Mouse (Mus musculus): Measurements from ENCODE around the gene Olfr212.
"Not testable (repeated sequence)": the region's sequence is repeated elsewhere in the genome, so short reads cannot be mapped to it uniquely, and the experiment has no call there.

Olfr212 gene

DNA sequence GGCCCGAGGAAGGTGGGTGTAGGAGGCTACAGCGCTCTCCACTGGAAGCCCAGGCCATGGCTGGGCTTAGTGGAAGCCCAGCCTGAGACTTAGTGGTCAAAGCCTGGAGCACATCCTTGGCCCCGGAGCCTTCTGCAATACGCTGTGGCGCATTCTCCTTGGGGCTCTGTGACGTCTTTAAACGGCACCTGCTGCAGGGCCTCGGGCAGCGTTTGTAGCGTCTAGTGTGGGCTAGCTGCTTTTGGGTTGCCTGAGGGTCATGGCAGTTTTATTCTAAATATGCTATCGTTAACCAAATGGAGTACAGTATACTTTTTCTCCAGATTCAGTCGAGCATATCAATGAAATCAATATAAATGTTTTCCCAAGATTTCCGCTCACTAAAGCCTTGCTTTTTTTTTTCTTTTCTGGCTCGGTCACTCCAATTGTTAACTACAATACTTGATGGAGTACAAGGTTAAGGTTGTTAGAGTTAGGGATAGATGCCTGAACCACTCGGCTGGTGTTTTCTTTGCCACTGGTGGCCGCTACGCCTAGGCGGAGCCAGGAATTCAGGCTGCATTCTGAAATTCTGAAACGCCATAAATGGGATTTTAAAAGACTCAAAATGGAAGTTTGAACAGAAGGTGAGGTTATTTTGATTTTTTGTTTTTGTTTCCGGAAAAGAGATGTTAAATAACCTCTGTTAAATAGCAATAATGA, at the start of gene Olfr212:
Gene Olfr212 (plus strand): TSS at position 215 of the 702 bp plus-strand sequence.
- peak in 1 of 2 experiments; percentile 11 for DNase-seq

DNA sequence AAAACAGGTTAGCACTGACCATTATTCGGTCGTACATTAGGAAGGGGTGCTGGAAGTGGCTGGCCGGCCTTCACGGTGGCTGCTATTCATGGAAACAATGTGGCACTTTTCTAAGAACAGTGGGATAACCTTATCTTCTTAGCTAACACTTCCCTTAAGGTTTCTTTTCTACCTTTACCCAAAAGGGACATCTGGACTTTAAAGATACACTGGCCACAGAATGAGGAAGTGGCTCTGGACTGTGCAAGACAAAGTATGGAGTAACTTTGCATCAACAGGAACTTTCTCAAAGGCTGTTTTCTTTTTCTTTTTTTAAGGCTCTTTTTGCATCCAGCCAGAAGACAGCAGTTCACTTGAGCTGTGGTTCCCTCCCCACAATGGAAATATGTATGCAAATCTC, 47.6 kb upstream of the Olfr212 start:
- DNase-seq: no peak

DNA sequence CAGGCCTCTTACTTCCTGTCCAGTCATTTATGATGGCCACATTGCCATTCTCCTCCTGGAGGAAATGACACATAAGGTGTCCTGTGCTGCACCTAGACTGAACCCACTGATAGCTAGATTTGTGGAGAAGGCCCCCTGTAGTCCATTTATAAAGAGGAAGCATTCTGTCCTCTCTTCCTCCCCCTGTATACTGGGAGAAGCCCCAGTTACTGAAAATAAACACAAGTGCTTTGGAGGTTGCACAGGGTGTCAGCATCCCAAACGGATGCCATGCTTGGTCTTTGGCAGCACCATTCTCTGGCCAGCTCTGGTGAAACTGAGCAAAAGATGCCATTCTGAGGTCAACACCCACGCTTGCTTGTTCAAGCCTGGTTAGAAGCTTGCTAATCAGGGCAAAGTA, 47.1 kb upstream of the Olfr212 start:
- DNase-seq: no peak

DNA sequence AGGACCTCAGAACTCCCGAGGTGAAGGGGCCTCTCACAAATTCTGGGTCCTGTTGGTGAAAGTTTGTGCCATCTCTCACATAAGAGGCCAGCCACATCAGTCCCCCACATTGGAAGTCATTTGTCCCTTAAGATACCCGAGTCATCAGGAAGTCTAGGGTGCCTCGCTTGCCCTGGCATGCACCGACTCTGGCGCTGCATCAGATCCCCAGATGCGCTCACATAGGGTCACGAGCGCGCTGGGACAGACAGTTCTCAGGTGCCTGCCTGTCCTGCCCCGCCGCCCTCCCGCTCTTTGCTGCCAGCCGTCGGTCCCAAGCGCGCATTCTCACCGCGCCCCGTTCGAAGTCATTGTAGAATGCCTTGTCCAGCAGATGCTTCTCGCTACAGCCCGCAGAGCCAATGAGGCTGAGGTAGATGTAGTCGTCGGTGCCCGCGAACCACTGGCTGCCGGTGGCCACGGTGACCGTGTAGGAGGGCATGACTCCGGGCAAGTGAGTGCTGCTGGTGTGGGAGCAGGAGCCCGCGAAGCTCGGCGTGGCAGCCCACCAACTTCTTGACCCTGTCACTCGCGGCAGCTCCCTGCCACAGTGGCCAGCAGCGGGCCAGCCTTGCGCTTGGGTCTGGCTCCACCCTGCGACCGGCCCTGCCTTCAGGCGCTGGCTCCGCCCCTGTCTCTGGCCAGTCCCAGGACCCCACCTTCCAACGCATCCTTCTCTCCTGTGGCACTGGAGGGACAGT, 45.6 kb upstream of the Olfr212 start, which contains the start of gene Alox5:
Gene Alox5 (minus strand): TSS at position 635 of the 740 bp plus-strand sequence.
- DNase-seq: peak; percentile 11 to 36

DNA sequence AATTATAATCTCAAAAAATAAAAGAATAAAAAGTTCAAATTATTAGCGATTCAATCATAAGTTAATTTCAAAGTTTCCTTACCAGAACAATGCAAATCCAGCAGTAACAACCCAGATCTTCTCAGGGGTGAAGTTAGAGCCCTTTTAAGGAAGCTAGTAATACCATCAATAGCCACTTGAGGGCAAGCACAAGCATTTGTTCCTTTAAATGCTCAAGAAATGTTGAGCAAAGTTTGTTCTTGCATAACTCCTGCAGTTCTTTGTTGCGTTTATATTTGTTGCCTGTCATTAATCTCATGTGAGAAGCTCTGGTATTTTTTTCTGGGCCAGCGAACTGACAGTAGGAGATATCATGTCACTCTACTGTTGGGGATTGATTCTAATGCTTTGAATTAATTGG, 38.2 kb upstream of the Olfr212 start:
- no peak for DNase-seq

DNA sequence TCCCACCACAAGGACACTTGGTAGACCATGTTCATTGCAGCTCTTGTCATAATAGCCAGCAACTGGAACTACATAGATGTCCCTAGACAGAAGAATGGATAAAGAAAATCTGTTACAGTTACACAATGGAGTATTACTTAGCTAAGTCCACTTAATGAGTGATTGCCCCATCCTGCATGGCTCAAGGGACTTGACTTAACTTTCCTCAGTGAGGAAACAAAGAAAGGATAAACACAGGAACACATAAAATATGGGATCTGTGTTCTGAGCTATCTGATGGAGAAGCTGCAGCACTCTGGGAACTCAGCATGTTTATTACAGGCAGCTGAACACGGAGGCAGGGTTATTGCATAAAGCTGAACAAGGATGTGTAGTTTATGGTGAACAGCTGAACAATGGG, 21.2 kb upstream of the Olfr212 start:
- no peak for DNase-seq

DNA sequence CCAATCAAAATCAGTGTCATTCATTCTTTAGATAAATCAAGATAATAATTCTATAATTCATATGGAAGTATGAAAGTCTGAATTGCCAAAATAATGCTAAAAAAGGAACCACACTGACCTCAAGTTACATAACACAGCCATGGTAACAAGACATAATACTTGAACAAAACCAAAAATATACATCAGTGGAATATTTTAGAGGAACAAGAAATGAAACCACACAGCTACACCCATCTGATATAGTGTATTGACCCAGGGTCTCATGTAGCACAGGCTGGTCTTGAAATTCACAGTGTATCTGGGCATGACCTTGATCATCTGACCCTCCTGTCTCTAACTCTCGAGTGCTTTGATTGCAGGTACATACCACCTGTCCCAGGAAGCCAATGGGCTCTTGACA, 19.5 kb upstream of the Olfr212 start:
- DNase-seq: no peak

DNA sequence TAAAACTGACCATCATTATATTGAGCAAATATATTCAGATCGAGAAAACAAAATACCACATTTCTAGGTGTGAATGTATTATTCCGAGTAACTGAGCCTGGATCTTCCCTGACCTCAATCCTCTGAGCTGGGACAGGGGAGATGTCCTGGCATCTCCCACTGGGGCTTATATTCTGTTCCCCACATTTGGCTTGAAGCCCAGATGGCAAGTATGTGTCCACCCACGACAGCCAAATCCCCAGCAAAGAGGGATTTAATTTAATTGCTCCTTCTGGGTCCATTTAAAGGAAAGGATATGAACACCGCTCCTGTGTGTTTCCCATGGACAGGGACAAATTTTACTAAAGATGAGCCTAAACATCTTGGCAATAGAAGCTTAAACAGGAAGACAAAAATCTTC, 17.5 kb upstream of the Olfr212 start, which contains the start of gene Olfr211:
Gene Olfr211 (plus strand): TSS at position 301 of the 400 bp plus-strand sequence.
- peak in 1 of 2 experiments; percentile 23 for DNase-seq

DNA sequence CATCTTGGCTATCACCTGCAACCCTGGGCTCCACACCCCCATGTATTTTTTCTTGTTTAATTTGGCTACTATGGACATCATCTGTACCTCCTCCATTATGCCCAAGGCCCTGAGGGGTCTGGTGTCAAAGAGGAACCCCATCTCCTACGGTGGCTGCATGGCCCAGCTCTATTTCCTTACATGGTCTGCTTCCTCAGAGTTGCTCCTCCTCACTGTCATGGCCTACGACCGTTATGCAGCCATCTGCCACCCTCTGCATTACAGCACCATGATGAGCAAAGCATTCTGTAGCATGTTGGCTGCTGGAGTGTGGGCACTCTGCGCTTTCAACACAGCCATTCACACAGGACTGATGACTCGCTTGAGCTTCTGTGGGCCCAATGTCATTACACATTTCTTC, 12.6 kb upstream of the Olfr212 start:
- no peak for DNase-seq

DNA sequence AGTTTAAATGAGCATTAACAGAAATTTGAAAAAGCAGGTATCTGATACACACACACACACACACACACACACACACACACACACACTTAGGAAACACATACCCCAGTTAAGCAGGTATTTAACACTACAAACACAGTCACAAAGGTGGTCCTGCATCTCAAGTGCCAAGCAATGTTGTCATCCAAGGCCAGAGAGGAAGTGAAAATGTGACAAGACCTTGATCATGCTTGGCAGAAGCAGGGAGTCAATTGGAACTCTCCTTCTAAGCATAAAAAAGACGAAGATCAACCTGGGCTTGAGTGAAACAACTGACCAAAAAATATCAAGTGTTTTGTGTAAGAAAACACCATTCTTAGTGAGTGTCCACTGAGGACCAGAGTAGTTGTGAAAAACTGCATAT, 10.4 kb upstream of the Olfr212 start:
- DNase-seq: no peak

DNA sequence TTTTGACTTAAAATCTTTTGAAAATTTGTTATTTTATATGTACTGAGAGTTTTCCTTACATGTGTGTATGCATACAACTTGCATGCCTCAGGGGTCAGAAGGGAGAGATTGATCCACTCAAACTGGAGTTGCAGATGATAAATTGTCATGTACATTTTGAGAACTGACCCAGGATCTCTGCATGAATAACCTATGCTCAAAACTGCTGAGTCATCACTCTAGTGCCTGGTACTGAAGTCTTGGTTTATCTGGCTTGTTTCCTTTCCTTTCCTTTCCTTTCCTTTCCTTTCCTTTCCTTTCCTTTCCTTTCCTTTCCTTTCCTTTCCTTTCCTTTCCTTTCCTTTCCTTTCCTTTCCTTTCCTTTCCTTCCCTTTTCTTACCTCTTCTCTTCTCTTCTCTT, 8.5 kb downstream of the Olfr212 start:
- DNase-seq: no peak

DNA sequence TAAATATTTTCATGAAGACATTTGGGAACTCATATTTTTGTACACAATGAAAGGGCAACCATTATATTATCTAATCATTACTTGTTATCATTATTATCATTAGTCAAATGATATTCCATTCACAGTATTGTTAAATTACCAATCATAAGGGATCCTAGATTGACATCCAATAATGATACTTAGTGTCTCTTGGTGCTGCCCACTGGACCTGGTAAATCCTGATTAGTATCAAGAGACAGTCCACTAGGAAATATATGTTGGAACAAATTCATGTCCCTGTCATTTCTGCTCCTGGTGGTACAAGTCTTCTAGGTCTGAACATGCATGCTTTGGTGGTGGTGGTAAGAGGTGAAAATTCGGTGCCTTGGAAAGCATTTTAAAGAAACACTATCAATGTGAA, 31.8 kb downstream of the Olfr212 start, which contains the start of gene Olfr213:
Gene Olfr213 (plus strand): TSS at position 301 of the 400 bp plus-strand sequence.
- no peak for DNase-seq

DNA sequence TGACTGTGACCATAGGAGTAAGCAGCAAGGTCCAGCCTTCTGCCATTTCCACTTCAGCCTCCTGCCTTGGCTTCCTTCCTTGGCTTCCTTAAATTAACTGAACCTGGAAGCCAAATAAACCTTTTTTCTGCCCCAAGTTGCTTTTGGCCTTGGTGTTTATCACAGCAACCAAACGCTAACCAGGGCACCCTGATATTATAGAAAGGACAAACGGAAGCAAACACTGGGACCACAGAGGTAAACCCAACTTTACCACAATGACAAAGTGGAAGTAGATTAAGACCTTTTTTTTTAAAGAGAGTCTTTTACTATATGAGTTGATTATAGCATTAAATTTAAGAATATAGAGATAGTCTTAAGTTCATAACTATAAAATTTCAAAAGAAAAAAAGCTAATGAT, 36.2 kb downstream of the Olfr212 start:
- DNase-seq: no peak

DNA sequence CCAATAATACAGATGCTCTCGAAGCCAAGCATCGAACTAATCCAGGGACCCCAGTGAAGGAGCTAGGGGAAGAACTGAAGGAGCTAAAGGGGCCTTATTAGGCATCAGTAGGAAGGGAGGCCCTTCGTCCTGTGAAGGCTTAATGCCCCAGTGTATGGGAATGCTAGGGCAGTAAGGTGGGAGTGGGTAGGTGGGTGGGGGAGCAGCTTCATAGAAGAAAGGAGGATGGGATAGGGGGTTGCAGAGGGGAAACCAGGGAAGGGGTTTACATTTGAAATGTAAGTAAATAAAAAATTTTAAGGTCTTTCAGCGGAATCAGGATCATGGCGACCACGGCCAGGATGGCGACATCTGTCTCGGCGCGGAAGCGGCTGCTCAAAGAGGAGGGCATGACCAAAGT, 44.5 kb downstream of the Olfr212 start, which contains the start of gene Gm5580:
Gene Gm5580 (plus strand): TSS at position 301 of the 400 bp plus-strand sequence.
- not testable (repeated sequence) for DNase-seq

DNA sequence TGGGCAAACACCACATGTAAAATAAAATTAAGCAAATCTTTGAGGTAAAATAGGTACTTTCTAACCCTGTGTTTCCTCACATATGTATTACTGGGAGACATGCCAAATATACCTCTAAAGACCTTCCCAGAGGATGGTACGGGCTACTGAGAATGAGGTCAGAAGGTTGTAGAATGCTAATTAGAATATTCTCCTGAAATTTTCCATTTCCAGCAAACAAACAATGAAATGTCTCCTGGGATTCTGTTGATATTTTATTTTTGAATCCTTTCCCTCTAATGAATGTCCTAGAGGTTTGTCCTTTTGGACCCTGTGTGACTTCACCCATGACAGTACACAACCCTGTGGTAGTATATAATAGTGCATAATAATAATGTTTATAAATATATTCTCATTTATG, 47.6 kb downstream of the Olfr212 start, which contains the start of gene Olfr214:
Gene Olfr214 (plus strand): TSS at position 301 of the 400 bp plus-strand sequence.
- no peak for DNase-seq

DNA sequence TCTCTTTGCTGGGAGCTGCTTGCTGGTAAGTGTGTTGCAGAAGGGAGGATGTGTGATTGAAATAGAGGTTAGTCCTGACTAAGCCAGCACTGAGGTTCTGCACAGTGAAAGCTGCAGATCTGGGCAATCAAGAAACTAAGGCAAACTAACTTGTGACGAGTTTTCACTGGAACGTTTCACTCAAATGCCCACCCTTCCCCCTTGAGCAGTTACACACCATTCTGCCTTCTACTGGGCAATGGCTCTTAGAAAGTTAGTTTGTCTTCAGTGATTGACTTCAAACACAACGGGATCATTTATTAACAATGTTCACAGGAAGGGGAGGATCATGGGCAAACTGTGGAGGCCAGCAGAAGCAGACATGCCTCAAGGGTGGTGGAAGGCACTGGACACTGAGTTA, 48.6 kb downstream of the Olfr212 start:
- no peak for DNase-seq

Data from cerebellum, postnatal 25 days (tissue).